Mouse (Mus musculus) neural tube, embryonic 11.5 days (tissue): ENCODE data around the gene Mmadhc. TPM values are rescaled to one million over a fixed set of nuclear protein-coding genes. Genes with fewer than 3 reads are reported as not detected.

Source experiments
- ATAC-seq: fragments of 200-750 bp; cut with Nextera tagmentation; 2 replicates; pipeline ENCODE4 v1.8.0; 2017; ENCODE audit warnings: moderate number of reproducible peaks, mild to moderate bottlenecking, moderate TSS enrichment, moderate library complexity; ENCODE audit not compliant: insufficient read depth, low FRiP score, low TSS enrichment
- DNase-seq: peaks from one replicate; pipeline ENCODE4 v3.0.0-alpha.2; 2015; ENCODE audit warnings: low spot score
- H3K27ac ChIP-seq: fragments of 300-500 bp; sonication (generic); 2 replicates; pipeline ENCODE4 v1.5.1; 2014; ENCODE audit warnings: low read depth, mild to moderate bottlenecking, low read length
- H3K27me3 ChIP-seq: fragments of 300-500 bp; sonication (generic); 2 replicates; pipeline ENCODE4 v1.6.1; 2014; ENCODE audit warnings: mild to moderate bottlenecking, low read length, mixed read lengths; ENCODE audit not compliant: control insufficient read depth, insufficient read depth
- H3K36me3 ChIP-seq: fragments of 300-500 bp; sonication (generic); 2 replicates; pipeline ENCODE4 v1.6.1; 2014; ENCODE audit warnings: mild to moderate bottlenecking, low read length, moderate library complexity, mixed read lengths; ENCODE audit not compliant: control insufficient read depth, insufficient read depth
- H3K4me1 ChIP-seq: fragments of 300-500 bp; sonication (generic); 2 replicates; pipeline ENCODE4 v1.6.1; 2014; ENCODE audit warnings: low read length, mixed read lengths; ENCODE audit not compliant: control insufficient read depth, insufficient read depth
- H3K4me2 ChIP-seq: fragments of 300-500 bp; sonication (generic); 2 replicates; pipeline ENCODE4 v1.6.1; 2014; ENCODE audit warnings: low read depth, mild to moderate bottlenecking, moderate library complexity
- H3K4me3 ChIP-seq: fragments of 300-500 bp; sonication (generic); 2 replicates; pipeline ENCODE4 v1.5.1; 2014; ENCODE audit warnings: low read depth, low read length
- H3K9ac ChIP-seq: fragments of 300-500 bp; sonication (generic); 2 replicates; pipeline ENCODE4 v1.6.1; 2014; ENCODE audit warnings: mild to moderate bottlenecking, low read length
- H3K9me3 ChIP-seq: fragments of 300-500 bp; sonication (generic); 2 replicates; pipeline ENCODE4 v1.6.1; 2016; ENCODE audit warnings: low read length; ENCODE audit not compliant: control insufficient read depth
- WGBS: fragments of 180-500 bp; shearing (Covaris S2); extraction: QIAGEN DNeasy Blood & Tissue Kit; methylation state at CpG from one replicate; pipeline ENCODE4 v1.1.7; 2014; 5-methylcytosine and 5-hydroxymethylcytosine counted together
- polyA plus RNA-seq: library from polyadenylated mRNA; unstranded; fragments of >200 nt; fragmentation: Nextera tagmentation; extraction: Ambion mirVana; gene quantifications from 2 replicates; pipeline ENCODE4 v1.2.1, GENCODE M21; 2014

Mmadhc gene
- polyA plus RNA-seq, 1 experiment from 2014 or later, result 178 TPM

DNA sequence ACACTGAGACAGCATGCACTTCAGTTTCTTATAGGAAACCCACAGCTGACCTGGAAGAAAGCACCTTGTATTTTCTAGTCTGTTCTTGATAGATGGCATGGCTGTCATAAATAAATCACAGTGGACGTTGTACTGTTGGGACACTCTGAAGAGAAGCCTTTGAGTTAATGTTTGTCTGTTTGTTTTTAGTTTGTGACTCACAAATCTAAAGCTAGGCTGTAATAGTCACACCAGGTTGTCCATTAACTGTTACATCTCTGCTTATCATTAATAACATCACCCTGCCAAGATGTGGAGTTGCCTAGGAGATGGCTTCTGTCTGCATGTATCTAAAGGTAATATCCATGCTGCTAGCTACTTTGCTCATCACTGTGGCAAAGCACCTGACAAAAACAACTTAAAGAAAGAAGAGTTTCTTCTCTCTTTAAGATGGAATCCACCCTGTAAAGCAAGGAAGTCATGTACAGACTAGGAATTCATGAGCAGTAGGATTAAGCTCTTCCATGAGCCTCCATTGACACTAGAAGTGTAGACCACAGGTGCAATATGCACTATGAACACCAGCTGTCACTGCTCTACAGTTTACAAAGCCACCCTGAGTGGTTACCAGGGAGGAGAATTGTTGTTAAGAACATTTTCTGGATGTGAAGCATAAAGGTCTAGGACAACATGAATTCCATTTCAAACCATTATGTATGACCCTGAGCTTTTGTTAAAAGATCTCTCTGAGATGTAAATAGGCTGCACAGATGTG, 8.4 kb upstream of the Mmadhc start:
- no peak overlapping the region for H3K4me2 ChIP-seq
- H3K9ac ChIP-seq, result no peak overlapping the region
- no peaks in the 10 kb centered on the region for H3K9me3 ChIP-seq
- DNase-seq (peak; percentile 17), ATAC-seq (no peak)
- H3K36me3 ChIP-seq, result no peaks in the 10 kb centered on the region
- H3K27me3 ChIP-seq, result no peaks in the 10 kb centered on the region
- no peaks in the 10 kb centered on the region for H3K4me1 ChIP-seq
- no peak overlapping the region for H3K4me3 ChIP-seq
- H3K27ac ChIP-seq, result no peak overlapping the region
- WGBS, result 33% methylated on average over 1 of the region's 1 CpGs

DNA sequence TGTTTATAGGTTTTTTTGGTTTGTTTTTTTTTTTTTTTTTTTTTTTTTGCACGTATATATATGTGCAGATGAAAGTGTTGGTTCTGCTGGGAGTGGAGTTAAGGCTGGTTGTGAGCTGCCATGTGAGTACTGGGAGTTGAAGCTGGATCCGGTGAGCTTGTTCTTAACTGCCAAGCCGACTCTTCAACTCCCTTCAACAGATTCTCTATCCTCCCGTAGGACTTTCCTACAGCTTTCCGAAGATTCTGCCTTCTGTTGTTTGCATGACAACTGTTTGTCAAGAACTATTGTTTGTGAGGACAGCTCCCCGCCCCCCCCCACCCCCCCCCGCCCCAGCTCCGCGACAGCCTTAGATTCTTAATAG, 368 bp upstream of the Mmadhc start:
- under 1% methylated on average over 9 of the region's 9 CpGs for WGBS
- H3K9me3 ChIP-seq, result no peaks in the 10 kb centered on the region
- H3K4me1 ChIP-seq, result peaks cover 10% of the 10 kb centered on the region
- no peaks in the 10 kb centered on the region for H3K36me3 ChIP-seq
- ATAC-seq (0 out of 2 replicates have a peak, but pooled peaks have one; percentile 14), DNase-seq (no peak)
- no peak overlapping the region for H3K9ac ChIP-seq
- H3K27me3 ChIP-seq, result no peaks in the 10 kb centered on the region
- H3K4me3 ChIP-seq, result peak overlapping the region; percentile 89
- H3K27ac ChIP-seq, result no peak overlapping the region
- H3K4me2 ChIP-seq, result peak overlapping the region; percentile 70

DNA sequence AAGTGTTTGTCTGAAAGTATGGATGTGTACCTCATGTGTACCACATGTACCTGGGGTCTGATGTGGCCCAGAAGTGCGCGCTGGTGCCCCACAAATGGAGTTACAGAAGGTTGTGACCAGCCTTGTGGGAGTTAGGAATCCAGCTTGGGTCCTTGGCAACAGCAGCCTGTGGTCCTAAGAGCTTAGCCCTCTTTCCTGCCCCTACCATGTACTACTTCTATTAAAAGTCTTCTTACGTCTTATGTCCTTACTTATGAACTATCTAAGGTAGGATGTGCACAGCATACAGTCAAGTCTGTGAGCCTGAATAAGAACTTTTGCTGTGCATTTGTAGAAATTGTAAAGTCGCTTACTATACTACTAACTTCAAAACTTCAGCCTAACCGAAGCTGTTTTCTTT, 1.0 kb downstream of the Mmadhc start:
- H3K9me3 ChIP-seq, result no peaks in the 10 kb centered on the region
- H3K36me3 ChIP-seq, result peaks cover 3% of the 10 kb centered on the region; the same call in 1 of the 2 replicates
- peak overlapping the region; percentile 89 for H3K4me3 ChIP-seq
- ATAC-seq (no peak), DNase-seq (no peak)
- H3K4me1 ChIP-seq, result peaks cover 10% of the 10 kb centered on the region
- H3K9ac ChIP-seq, result peak overlapping the region; percentile 27; the same call in 1 of the 2 replicates
- H3K4me2 ChIP-seq, result peak overlapping the region; percentile 70
- WGBS, result 43% methylated on average over 5 of the region's 5 CpGs
- no peaks in the 10 kb centered on the region for H3K27me3 ChIP-seq
- H3K27ac ChIP-seq, result no peak overlapping the region

DNA sequence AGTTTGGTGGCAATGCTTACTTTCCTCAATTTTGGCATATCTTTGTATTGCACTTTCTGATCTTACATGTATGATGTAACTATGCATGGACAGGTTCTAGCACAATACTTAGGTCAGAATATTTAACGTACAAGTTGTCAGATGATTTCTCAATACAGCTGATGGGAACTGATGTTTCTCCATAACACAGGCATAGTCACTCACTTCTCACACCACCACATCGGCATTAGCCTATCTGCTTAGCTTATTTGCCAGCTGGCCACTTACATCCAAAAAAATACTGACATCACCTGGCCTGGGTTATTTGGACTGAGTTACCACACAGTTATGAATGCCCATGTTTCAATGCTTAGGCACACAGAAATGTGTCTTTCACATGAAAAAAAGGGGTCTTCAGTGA, 2.5 kb downstream of the Mmadhc start:
- no peaks in the 10 kb centered on the region for H3K9me3 ChIP-seq
- H3K4me3 ChIP-seq, result no peak overlapping the region
- no peak overlapping the region for H3K4me2 ChIP-seq
- peaks cover 10% of the 10 kb centered on the region for H3K4me1 ChIP-seq
- ATAC-seq, result no peak
- no peak for DNase-seq
- no peak overlapping the region for H3K9ac ChIP-seq
- WGBS, result 88% methylated on average over 2 of the region's 2 CpGs
- H3K27me3 ChIP-seq, result no peaks in the 10 kb centered on the region
- no peak overlapping the region for H3K27ac ChIP-seq
- H3K36me3 ChIP-seq, result peaks cover 3% of the 10 kb centered on the region; the same call in 1 of the 2 replicates

DNA sequence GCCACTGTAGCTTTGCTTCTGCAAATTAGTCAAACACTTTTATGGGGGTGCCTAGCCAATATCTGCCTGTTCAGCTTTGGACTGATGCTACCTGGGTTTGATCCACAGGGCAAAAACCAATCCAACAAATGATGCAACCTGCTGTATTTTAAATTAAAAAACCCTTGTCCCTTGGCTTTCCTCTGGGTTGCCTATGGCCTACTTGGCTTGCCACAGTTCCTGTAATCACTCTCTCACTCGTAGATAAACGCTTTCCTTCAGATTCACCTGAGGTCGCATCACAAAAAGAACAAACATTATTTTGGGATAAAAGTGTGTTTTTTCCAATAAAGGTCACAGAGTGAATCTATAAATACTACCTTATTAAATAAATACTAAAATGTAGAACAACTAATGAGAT, 3.0 kb downstream of the Mmadhc start:
- Histone ChIP-seq H3K9me3 (no peaks in the 10 kb centered on the region), H3K36me3 (peaks cover 3% of the 10 kb centered on the region; the same call in 1 of the 2 replicates), H3K4me1 (peaks cover 10% of the 10 kb centered on the region), H3K9ac (no peak overlapping the region), H3K27ac (no peak overlapping the region), H3K27me3 (no peaks in the 10 kb centered on the region), H3K4me2 (no peak overlapping the region), H3K4me3 (no peak overlapping the region)
- ATAC-seq (no peak), DNase-seq (no peak)
- 91% methylated on average over 3 of the region's 3 CpGs for WGBS

DNA sequence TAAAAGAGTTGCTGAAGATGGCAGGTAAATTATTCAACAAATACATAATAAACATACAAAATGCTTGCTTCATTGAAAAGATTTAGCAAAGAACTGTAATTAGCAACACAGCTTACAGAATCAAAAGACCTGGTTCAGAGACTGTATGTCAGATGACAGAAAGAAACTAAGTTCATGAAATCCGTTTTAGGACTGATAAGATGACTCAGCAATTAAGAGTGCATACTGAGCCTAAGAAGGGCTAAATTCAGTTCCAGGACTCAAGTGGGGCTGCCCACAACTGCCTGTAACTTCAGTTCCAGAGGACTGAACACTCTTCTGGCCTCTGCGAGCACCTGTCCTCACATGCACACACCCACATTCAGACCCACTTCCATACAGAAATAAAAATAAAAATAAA, 4.7 kb downstream of the Mmadhc start:
- Histone ChIP-seq H3K27ac (no peak overlapping the region), H3K4me1 (peaks cover 10% of the 10 kb centered on the region), H3K36me3 (peaks cover 8% of the 10 kb centered on the region), H3K4me2 (no peak overlapping the region), H3K9me3 (no peaks in the 10 kb centered on the region), H3K9ac (no peak overlapping the region), H3K27me3 (no peaks in the 10 kb centered on the region), H3K4me3 (no peak overlapping the region)
- DNase-seq (no peak), ATAC-seq (no peak)
- WGBS, result 73% methylated on average over 2 of the region's 2 CpGs

DNA sequence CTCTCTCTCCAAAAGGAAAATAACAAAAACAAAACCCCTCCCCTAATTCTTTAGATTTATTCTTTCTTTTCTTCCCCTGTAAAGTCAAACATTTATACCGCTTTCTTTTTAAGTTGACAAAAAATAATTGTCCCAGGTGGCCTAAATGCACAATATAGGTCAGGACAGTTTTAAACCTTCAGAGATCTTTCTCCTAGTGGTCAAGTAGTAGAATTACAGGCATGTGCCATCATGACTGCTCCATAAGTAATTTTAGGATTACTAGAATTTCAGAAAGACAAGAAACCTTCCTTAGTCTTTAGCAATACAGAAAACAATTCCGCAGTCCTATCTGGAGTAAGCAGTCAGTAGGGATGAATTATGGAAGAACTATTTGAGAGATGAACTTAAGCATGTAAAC, 5.8 kb downstream of the Mmadhc start:
- no peak for ATAC-seq
- DNase-seq, result no peak
- WGBS, result 96% methylated on average over 2 of the region's 2 CpGs
- no peaks in the 10 kb centered on the region for H3K27me3 ChIP-seq
- peaks cover 10% of the 10 kb centered on the region for H3K36me3 ChIP-seq
- H3K27ac ChIP-seq, result no peak overlapping the region
- H3K9me3 ChIP-seq, result no peaks in the 10 kb centered on the region
- no peak overlapping the region for H3K9ac ChIP-seq
- no peak overlapping the region for H3K4me3 ChIP-seq
- H3K4me2 ChIP-seq, result no peak overlapping the region
- H3K4me1 ChIP-seq, result peaks cover 10% of the 10 kb centered on the region

DNA sequence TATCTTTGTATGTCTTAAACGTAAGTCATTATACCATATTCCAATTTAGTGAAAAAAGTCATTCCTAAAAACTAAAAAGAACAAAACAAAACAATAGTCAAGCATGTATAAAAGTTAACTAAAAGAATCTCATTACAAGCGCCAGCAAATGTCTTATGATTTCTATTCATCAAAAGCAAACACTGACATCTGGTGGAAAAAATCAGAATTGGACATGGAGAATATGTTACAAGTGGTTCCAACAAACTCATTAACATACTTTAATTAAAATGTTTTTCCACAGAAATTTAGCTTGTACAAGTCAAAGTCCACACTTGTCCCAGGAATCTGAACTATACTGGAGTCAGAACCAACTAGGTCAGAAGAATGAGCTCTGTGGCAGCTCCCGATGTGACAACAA, 11.8 kb downstream of the Mmadhc start:
- H3K4me1 ChIP-seq, result no peaks in the 10 kb centered on the region
- no peak overlapping the region for H3K4me3 ChIP-seq
- H3K36me3 ChIP-seq, result peaks cover 17% of the 10 kb centered on the region
- H3K27me3 ChIP-seq, result no peaks in the 10 kb centered on the region
- 91% methylated on average over 3 of the region's 3 CpGs for WGBS
- no peak overlapping the region for H3K9ac ChIP-seq
- no peak overlapping the region for H3K27ac ChIP-seq
- H3K9me3 ChIP-seq, result no peaks in the 10 kb centered on the region
- DNase-seq (no peak), ATAC-seq (no peak)
- H3K4me2 ChIP-seq, result no peak overlapping the region

DNA sequence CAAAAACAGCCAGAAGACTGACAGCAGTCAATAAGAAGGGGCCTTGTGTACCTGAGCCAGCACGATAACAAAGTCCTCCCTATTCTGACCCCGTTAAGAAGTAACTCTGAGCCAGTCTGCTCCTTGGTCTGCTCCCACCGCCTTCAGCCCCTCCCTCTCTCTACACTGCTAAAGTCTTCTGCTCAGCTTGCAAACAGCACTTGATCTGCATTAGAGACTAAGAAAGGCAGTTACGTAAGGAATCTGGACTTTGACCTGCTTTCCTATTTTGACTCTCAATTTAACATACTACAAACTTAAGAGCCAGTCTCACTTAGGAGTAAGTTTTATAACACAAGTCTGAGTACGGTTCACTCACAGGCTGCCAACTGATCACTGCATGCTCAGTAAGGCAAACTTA, 12.6 kb downstream of the Mmadhc start:
- Histone ChIP-seq H3K9ac (no peak overlapping the region), H3K4me2 (no peak overlapping the region), H3K9me3 (no peaks in the 10 kb centered on the region), H3K27ac (no peak overlapping the region), H3K4me3 (no peak overlapping the region), H3K27me3 (no peaks in the 10 kb centered on the region), H3K36me3 (peaks cover 17% of the 10 kb centered on the region), H3K4me1 (no peaks in the 10 kb centered on the region)
- WGBS, result 86% methylated on average over 5 of the region's 5 CpGs
- no peak for DNase-seq
- ATAC-seq, result no peak
